Mouse (Mus musculus): Measurements from ENCODE around the gene Rpgrip1.

The Rpgrip1 gene

GRCm38 (mm10) chr14:52118823-52119608 is 8.5 kb downstream of the Rpgrip1 start:
- DNase-seq (ENCODE audit: low read depth) = no peak

- DNase-seq (ENCODE audit: low read depth) = no peak
These were observed 9.7 kb downstream of the Rpgrip1 start for GRCm38 (mm10) chr14:52120169-52120568.

- peak; percentile 87 for DNase-seq (ENCODE audit: low read depth)
These were observed 13.4 kb downstream of the Rpgrip1 start for GRCm38 (mm10) chr14:52123918-52124317.

GRCm38 (mm10) chr14:52124636-52125035 is 14.1 kb downstream of the Rpgrip1 start:
- no peak for DNase-seq (ENCODE audit: low read depth)

- no peak for DNase-seq (ENCODE audit: low read depth)
These were observed 23.1 kb downstream of the Rpgrip1 start for GRCm38 (mm10) chr14:52133584-52133983.

GRCm38 (mm10) chr14:52140577-52141444 is 30.3 kb downstream of the Rpgrip1 start:
- DNase-seq (ENCODE audit: low read depth) = peak; percentile 50

GRCm38 (mm10) chr14:52141445-52142127 is 31.1 kb downstream of the Rpgrip1 start:
- DNase-seq (ENCODE audit: low read depth) = peak; percentile 42

GRCm38 (mm10) chr14:52144165-52144564 is 33.7 kb downstream of the Rpgrip1 start:
- peak; percentile 40 for DNase-seq (ENCODE audit: low read depth)

GRCm38 (mm10) chr14:52146540-52146939 is 36.0 kb downstream of the Rpgrip1 start:
- peak; percentile 44 for DNase-seq (ENCODE audit: low read depth)

- DNase-seq (ENCODE audit: low read depth) = no peak
These were observed 39.4 kb downstream of the Rpgrip1 start for GRCm38 (mm10) chr14:52149888-52150287.

GRCm38 (mm10) chr14:52152179-52152578 is 41.7 kb downstream of the Rpgrip1 start:
- DNase-seq (ENCODE audit: low read depth) = no peak

GRCm38 (mm10) chr14:52152613-52153012 is 42.1 kb downstream of the Rpgrip1 start:
- DNase-seq (ENCODE audit: low read depth) = no peak

- no peak for DNase-seq (ENCODE audit: low read depth)
These were observed 44.5 kb downstream of the Rpgrip1 start for GRCm38 (mm10) chr14:52155008-52155407.

- no peak for DNase-seq (ENCODE audit: low read depth)
These were observed 50.4 kb downstream of the Rpgrip1 start for GRCm38 (mm10) chr14:52160911-52161310.

GRCm38 (mm10) chr14:52166571-52166970 is 56.1 kb downstream of the Rpgrip1 start:
- no peak for DNase-seq (ENCODE audit: low read depth)

- no peak for DNase-seq (ENCODE audit: low read depth)
These were observed 78.3 kb downstream of the Rpgrip1 start for GRCm38 (mm10) chr14:52188788-52189187.

GRCm38 (mm10) chr14:52189519-52189918 is 79.0 kb downstream of the Rpgrip1 start:
- peak; percentile 33 for DNase-seq (ENCODE audit: low read depth)

GRCm38 (mm10) chr14:52190740-52191359 is 80.3 kb downstream of the Rpgrip1 start:
- DNase-seq (ENCODE audit: low read depth) = peak; percentile 61

GRCm38 (mm10) chr14:52195691-52196090 is 85.2 kb downstream of the Rpgrip1 start:
- DNase-seq (ENCODE audit: low read depth) = peak; percentile 70

GRCm38 (mm10) chr14:52196230-52197155 is 86.0 kb downstream of the Rpgrip1 start:
- DNase-seq (ENCODE audit: low read depth) = peak; percentile 17

Measured in NIH3T3 (cell line).